Mouse (Mus musculus) layer of hippocampus, adult 2 months (tissue): ENCODE data around the gene Als2cl. TPM values are rescaled to one million over a fixed set of nuclear protein-coding genes. Genes with fewer than 3 reads are reported as not detected.
A peak's percentile ranks its signal among the peaks of the same experiment; 100 is the strongest.

Source experiments
- DNase-seq, 2 experiments: peaks; one replicate each; pipeline ENCODE4 v3.0.0; 2022; ENCODE audit warnings: low spot score in 2 of 2
- H3K27ac ChIP-seq: fragments of 200-600 bp; 2 replicates; pipeline ENCODE4 v1.8.1; 2022
- H3K4me3 ChIP-seq: fragments of 200-600 bp; 2 replicates; pipeline ENCODE4 v1.8.1; 2022; ENCODE audit warnings: mild to moderate bottlenecking
- CTCF ChIP-seq: fragments of 200-600 bp; conservative IDR thresholded peaks from 2 replicates; pipeline ENCODE4 v1.8.1; 2022; ENCODE audit warnings: antibody characterized with exemption, mild to moderate bottlenecking, moderate library complexity
- total RNA-seq, 2 experiments: library from RNA; stranded (reverse); gene quantifications; 2 replicates each; pipeline ENCODE4 v1.2.3; 2021

Gene Als2cl
- total RNA-seq, 2 experiments from 2014 or later = 9.1 to 14.6 TPM

DNA sequence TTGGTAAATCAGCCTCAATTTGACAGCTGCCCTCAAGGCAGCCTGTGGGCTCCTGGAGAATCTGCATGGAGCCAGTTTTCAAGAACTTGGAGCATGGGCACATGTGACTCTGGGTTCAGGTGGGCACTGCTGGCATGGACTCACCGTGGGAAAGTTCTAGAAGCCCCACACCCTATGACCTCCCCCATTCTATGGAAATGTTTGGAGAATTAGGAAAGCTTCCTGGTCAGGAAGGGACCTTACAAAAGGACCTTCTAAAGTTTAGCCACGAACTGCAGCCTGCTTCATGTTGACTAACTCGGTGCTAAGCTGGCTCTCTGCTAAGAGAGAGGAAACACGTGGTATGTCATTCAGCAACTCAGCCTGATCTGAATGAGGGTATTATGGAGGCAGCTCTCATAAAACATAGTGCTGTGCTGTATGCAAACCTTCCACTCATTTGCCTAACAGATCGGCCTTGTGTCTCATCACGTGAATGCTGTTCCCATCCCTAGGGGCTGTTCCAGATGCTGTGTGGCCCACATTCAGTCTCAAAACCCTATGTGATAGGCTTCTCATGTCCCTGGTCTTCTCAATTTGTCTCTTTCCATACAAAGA lies 29.8 kb downstream of the Als2cl start:
- no peak for DNase-seq

GRCm38 (mm10) chr9:110914631-110915236 lies 35.1 kb downstream of the Als2cl start:
- no peak for TF ChIP-seq CTCF
- DNase-seq = no peak
- H3K27ac ChIP-seq = 0 out of 2 replicates have a peak overlapping the region, but pooled peaks have one; percentile 36
- no peak overlapping the region for H3K4me3 ChIP-seq

More for the DNA sequence above, 29.8 kb downstream of the Als2cl start:
- Histone ChIP-seq H3K4me3 (no peak overlapping the region), H3K27ac (no peak overlapping the region; the same call in 1 of the 2 replicates)
- TF ChIP-seq CTCF = no peak

DNA sequence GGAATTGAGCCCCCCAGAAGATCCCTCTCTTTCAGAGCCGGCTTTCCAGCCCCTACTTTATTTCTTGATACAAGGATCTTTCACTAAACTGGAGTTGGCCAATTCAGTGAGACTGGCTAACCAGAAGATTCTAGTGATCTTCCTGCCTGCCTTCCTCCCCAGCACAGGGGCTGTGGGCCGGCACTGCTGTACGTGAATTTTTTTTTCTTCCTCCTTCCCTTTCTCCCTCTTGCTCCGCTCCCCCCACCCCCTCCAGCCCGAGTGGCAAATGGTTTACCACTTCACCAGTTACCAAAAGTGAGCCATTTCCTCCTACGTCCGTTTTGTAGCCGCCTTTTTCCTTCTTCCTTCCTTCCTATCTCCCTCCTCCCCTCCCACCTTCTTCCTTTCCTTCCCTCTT lies 35.8 kb downstream of the Als2cl start:
- Histone ChIP-seq H3K27ac (no peak overlapping the region), H3K4me3 (no peak overlapping the region)
- DNase-seq = no peak
- no peak for TF ChIP-seq CTCF

- H3K27ac ChIP-seq = no peak within 1 kb of the TSS
- H3K4me3 ChIP-seq = no peak within 1 kb of the TSS
- no peak for TF ChIP-seq CTCF
- no peak for DNase-seq
Measured at GRCm38 (mm10) chr9:110916786-110917185, 37.1 kb downstream of the Als2cl start, which contains the start of gene Fam240a. Gene Fam240a (minus strand): TSS chr9:110916861.

- peak overlapping the region; percentile 51; the same call in 1 of the 2 replicates for H3K27ac ChIP-seq
- TF ChIP-seq CTCF = no peak
- H3K4me3 ChIP-seq = no peak overlapping the region; the same call in 1 of the 2 replicates
- no peak for DNase-seq
Measured at GRCm38 (mm10) chr9:110920665-110921419, 41.2 kb downstream of the Als2cl start.

- peak in 1 of 2 experiments; percentile 81 for DNase-seq
- Histone ChIP-seq H3K4me3 (no peak overlapping the region), H3K27ac (no peak overlapping the region)
- peak; percentile 99 for TF ChIP-seq CTCF
Measured at GRCm38 (mm10) chr9:110922759-110923158, 43.1 kb downstream of the Als2cl start.

DNA sequence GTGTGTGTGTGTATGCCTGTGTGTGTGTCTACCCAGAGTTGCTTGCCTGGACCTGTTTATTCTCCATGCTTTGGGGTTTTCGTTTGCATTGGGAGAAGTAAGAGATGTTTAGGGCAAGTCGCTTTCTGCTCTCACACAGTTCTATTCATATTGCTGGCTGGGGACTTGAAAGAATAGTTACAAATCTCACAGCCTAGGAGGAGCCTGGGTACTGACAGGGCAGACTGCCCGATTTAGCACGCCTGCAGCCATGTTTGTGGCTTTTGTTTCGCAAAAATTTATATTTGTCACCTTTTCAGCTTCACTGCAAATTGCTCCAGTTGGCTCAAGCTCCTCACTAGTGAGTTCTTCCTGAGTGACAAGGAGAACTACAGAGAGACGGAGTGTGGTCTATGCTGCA lies 51.9 kb downstream of the Als2cl start:
- Histone ChIP-seq H3K4me3 (no peak overlapping the region), H3K27ac (no peak overlapping the region)
- no peak for TF ChIP-seq CTCF
- no peak for DNase-seq

DNA sequence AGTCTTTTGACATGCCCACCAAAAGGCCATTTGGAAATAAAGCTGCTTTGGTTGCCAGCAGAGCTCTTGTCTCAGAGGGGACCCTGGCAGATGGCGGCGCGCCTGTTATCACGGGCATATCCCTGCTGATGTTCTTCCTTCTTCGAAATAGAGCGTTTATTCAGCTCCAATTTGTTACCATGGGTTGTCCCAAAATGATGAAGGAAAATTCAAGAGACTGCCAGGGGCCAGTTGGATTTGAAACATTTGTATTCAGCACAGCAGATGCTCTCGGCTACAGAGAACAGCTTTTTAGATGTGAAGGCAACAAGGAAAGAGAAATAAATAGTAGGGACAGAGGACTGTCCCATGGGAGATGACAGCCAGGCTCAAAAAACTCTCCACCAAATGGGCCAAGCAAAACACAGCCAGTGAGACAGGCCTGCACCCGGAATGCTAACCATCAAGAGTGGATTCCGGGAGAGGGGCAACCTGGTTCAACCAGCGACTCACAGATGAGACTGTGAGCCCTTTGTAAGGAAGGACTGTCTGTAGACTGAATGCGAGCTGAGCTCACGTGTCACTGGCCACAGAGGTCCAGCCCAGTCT lies 54.3 kb downstream of the Als2cl start:
- no peak overlapping the region for H3K4me3 ChIP-seq
- peak overlapping the region; percentile 88 for H3K27ac ChIP-seq
- peak; percentile 62 to 74 for DNase-seq
- no peak for TF ChIP-seq CTCF

- Histone ChIP-seq H3K4me3 (no peak overlapping the region), H3K27ac (peak overlapping the region; percentile 88; the same call in 1 of the 2 replicates)
- DNase-seq = no peak
- TF ChIP-seq CTCF = no peak
Measured at GRCm38 (mm10) chr9:110935941-110936340, 56.3 kb downstream of the Als2cl start.

GRCm38 (mm10) chr9:110937506-110938490 lies 58.1 kb downstream of the Als2cl start:
- TF ChIP-seq CTCF = peak; percentile 48
- H3K4me3 ChIP-seq = no peak overlapping the region
- no peak for DNase-seq
- H3K27ac ChIP-seq = 0 out of 2 replicates have a peak overlapping the region, but pooled peaks have one; percentile 18

DNA sequence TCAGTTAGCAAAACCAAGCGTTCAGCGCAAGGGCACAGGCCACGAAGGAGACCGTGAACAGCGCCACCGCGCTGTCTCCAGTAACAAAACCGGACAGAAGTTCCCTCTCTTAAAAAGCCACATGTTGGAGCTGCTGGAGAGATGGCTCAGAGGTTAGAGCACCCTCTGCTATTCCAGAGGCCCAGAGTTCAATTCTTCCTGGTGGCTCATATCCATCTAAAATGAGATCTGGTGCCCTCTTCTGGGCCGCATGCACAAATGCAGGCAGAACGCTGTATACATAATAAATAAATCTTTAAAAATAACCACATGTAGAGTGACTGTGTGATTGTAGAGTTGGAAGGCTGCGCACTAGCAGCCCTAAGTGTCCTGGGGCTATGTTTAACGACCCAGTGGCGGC lies 64.6 kb downstream of the Als2cl start:
- Histone ChIP-seq H3K27ac (no peak overlapping the region), H3K4me3 (no peak overlapping the region)
- no peak for DNase-seq
- peak; percentile 84 for TF ChIP-seq CTCF

DNA sequence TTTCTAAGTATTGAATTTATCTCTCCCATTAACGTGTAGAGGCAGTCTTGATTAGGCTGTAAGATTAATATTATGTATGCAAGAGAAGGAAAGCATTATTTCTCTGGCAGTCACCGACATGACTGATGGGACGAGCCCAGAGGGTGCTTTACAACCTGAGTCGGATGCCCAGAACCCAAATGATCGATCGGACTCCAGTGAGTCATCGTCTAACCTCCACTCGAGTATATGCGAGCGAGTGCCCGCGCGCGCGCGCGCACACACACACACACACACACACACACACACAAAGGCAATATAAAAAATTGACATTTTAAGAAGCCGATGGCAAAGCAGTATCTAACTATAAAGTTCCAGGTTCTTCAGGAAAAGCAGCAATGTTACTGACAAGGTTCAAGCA lies 65.7 kb downstream of the Als2cl start:
- H3K4me3 ChIP-seq = no peak overlapping the region
- no peak for DNase-seq
- H3K27ac ChIP-seq = no peak overlapping the region
- no peak for TF ChIP-seq CTCF
